Mouse (Mus musculus) kidney, postnatal 0 days (tissue): ENCODE measurements around the gene Cenpb. TPM values are rescaled to one million over a fixed set of nuclear protein-coding genes. Genes with fewer than 3 reads are reported as not detected.

ENCODE experiments used
- ATAC-seq: fragments of 200-750 bp; cut with Nextera tagmentation; replicated peaks from 2 replicates; pipeline ENCODE4 v1.8.0; 2017; ENCODE audit warnings: low read depth, moderate number of reproducible peaks, moderate TSS enrichment, moderate library complexity; ENCODE audit not compliant: low FRiP score
- DNase-seq: peaks from one replicate; pipeline ENCODE4 v3.0.0-alpha.2; 2016; ENCODE audit warnings: low spot score
- H3K27ac ChIP-seq: fragments of 300-500 bp; sonication (generic); 2 replicates; pipeline ENCODE4 v1.5.1; 2014; ENCODE audit warnings: mild to moderate bottlenecking
- H3K27me3 ChIP-seq: fragments of 300-500 bp; sonication (generic); 2 replicates; pipeline ENCODE4 v1.6.1; 2014; ENCODE audit warnings: low read length, mixed read lengths; ENCODE audit not compliant: insufficient read depth
- H3K36me3 ChIP-seq: fragments of 300-500 bp; sonication (generic); 2 replicates; pipeline ENCODE4 v1.6.1; 2014; ENCODE audit warnings: low read length, mixed read lengths; ENCODE audit not compliant: insufficient read depth
- H3K4me1 ChIP-seq: fragments of 300-500 bp; sonication (generic); replicated peaks from 2 replicates; pipeline ENCODE4 v1.6.1; 2014; ENCODE audit warnings: antibody characterized with exemption, low read length, mixed read lengths; ENCODE audit not compliant: insufficient read depth
- H3K4me2 ChIP-seq: fragments of 300-500 bp; sonication (generic); 2 replicates; pipeline ENCODE4 v1.6.1; 2014; ENCODE audit warnings: mild to moderate bottlenecking, low read length, moderate library complexity, mixed read lengths
- H3K4me3 ChIP-seq: fragments of 300-500 bp; sonication (generic); replicated peaks from 2 replicates; pipeline ENCODE4 v1.5.1; 2014; ENCODE audit warnings: low read depth, low read length
- H3K9ac ChIP-seq: fragments of 300-500 bp; sonication (generic); 2 replicates; pipeline ENCODE4 v1.6.1; 2014; ENCODE audit warnings: low read depth, low read length
- H3K9me3 ChIP-seq: fragments of 300-500 bp; sonication (generic); replicated peaks from 2 replicates; pipeline ENCODE4 v1.6.1; 2016; ENCODE audit warnings: low read length, inconsistent platforms, mixed read lengths
- CTCF ChIP-seq: IDR thresholded peaks from 2 replicates; pipeline ENCODE4 v1.5.1; 2016; ENCODE audit warnings: antibody characterized with exemption, low read depth, mild to moderate bottlenecking, moderate library complexity
- WGBS: fragments of 180-500 bp; shearing (Covaris S2); extraction: QIAGEN DNeasy Blood & Tissue Kit; methylation state at CpG from one replicate; pipeline ENCODE4 v1.1.7; 2014; 5-methylcytosine and 5-hydroxymethylcytosine counted together
- polyA plus RNA-seq: library from polyadenylated mRNA; unstranded; fragments of >200 nt; fragmentation: Nextera tagmentation; extraction: Ambion mirVana; gene quantifications from 2 replicates; pipeline ENCODE4 v1.2.1, GENCODE M21; 2015

Cenpb gene
- polyA plus RNA-seq, 1 experiment from 2014 or later, result 15.3 TPM

- 23% methylated on average over 10 of the region's 10 CpGs for WGBS
- H3K36me3 ChIP-seq, result peaks cover 36% of the 10 kb centered on the region
- no peaks in the 10 kb centered on the region for H3K9me3 ChIP-seq
- H3K4me1 ChIP-seq, result peaks cover 17% of the 10 kb centered on the region
- no peak overlapping the region for H3K4me2 ChIP-seq
- peak overlapping the region; percentile 76 for H3K27ac ChIP-seq
- TF ChIP-seq CTCF, result no peak
- peak; percentile 82 for DNase-seq
- H3K27me3 ChIP-seq, result no peaks in the 10 kb centered on the region
- ATAC-seq, result peak; percentile 81
- no peak overlapping the region for H3K9ac ChIP-seq
- H3K4me3 ChIP-seq, result no peak overlapping the region
These were observed 10.6 kb upstream of the Cenpb start for GRCm38 (mm10) chr2:131190344-131191004.

- Histone ChIP-seq H3K27ac (peak overlapping the region; percentile 76), H3K9ac (no peak overlapping the region), H3K27me3 (no peaks in the 10 kb centered on the region), H3K36me3 (peaks cover 31% of the 10 kb centered on the region), H3K4me3 (no peak overlapping the region), H3K9me3 (no peaks in the 10 kb centered on the region), H3K4me2 (0 out of 2 replicates have a peak overlapping the region, but pooled peaks have one; percentile 8), H3K4me1 (peaks cover 17% of the 10 kb centered on the region)
- 40% methylated on average over 5 of the region's 5 CpGs for WGBS
- DNase-seq (no peak), ATAC-seq (no peak)
- no peak for TF ChIP-seq CTCF
These were observed 9.8 kb upstream of the Cenpb start for GRCm38 (mm10) chr2:131189521-131190309.

DNA sequence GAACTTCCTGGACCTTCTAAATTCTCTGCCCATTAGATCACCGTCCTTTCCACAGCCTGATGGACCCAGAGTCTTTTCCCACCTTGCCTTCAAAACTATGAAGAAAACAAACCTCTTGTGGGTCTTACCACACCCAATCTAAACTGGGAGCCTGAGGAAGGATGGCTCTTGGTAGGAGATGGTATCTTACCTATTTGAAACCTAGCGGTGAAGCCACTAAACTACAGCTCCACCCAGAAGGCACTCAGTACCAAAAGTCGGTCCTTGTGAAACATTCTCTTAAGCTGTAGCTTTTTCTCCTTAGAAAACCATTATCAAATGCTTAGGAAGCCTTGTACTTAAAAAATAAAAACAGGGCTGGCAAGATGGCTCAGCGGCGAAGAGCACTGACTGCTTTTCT is 8.4 kb upstream of the Cenpb start:
- no peak overlapping the region for H3K9ac ChIP-seq
- peak overlapping the region; percentile 99; the same call in 1 of the 2 replicates for H3K4me2 ChIP-seq
- WGBS, result 92% methylated on average over 5 of the region's 5 CpGs
- H3K36me3 ChIP-seq, result peaks cover 18% of the 10 kb centered on the region
- no peak for ATAC-seq
- H3K4me1 ChIP-seq, result peaks cover 17% of the 10 kb centered on the region
- H3K9me3 ChIP-seq, result no peaks in the 10 kb centered on the region
- no peak overlapping the region for H3K27ac ChIP-seq
- H3K27me3 ChIP-seq, result no peaks in the 10 kb centered on the region
- TF ChIP-seq CTCF, result no peak
- H3K4me3 ChIP-seq, result no peak overlapping the region
- DNase-seq, result no peak

GRCm38 (mm10) chr2:131187602-131187922 is 7.7 kb upstream of the Cenpb start:
- Histone ChIP-seq H3K27ac (peak overlapping the region; percentile 85), H3K9ac (peak overlapping the region; percentile 69), H3K4me3 (peak overlapping the region; percentile 72), H3K4me1 (peaks cover 17% of the 10 kb centered on the region), H3K27me3 (no peaks in the 10 kb centered on the region), H3K4me2 (peak overlapping the region; percentile 99), H3K9me3 (no peaks in the 10 kb centered on the region), H3K36me3 (peaks cover 10% of the 10 kb centered on the region)
- WGBS, result 28% methylated on average over 3 of the region's 3 CpGs
- ATAC-seq, result no peak
- DNase-seq, result no peak
- TF ChIP-seq CTCF, result no peak

GRCm38 (mm10) chr2:131186771-131187601 is 7.1 kb upstream of the Cenpb start, which contains the start of the genes Cdc25b and Spef1:
Gene Cdc25b (plus strand): TSS chr2:131186949.
Gene Spef1 (minus strand): TSS chr2:131187282.
- Histone ChIP-seq H3K27me3 (no peaks in the 10 kb centered on the region), H3K9ac (peak within 1 kb of the TSS; percentile 69), H3K4me2 (peak within 1 kb of the TSS; percentile 99), H3K9me3 (no peaks in the 10 kb centered on the region), H3K4me3 (peak within 1 kb of the TSS; percentile 72), H3K36me3 (peaks cover 6% of the 10 kb centered on the region; the same call in 1 of the 2 replicates), H3K4me1 (peaks cover 17% of the 10 kb centered on the region), H3K27ac (peak within 1 kb of the TSS; percentile 85)
- under 1% methylated on average over 43 of the region's 43 CpGs for WGBS
- peak; percentile 34; the same call in 1 of the 2 replicates for TF ChIP-seq CTCF
- DNase-seq (peak; percentile 92), ATAC-seq (peak; percentile 85)

GRCm38 (mm10) chr2:131186343-131186742 is 6.5 kb upstream of the Cenpb start:
- DNase-seq (no peak), ATAC-seq (no peak)
- no peak for TF ChIP-seq CTCF
- H3K4me2 ChIP-seq, result peak overlapping the region; percentile 99
- no peaks in the 10 kb centered on the region for H3K27me3 ChIP-seq
- no peaks in the 10 kb centered on the region for H3K9me3 ChIP-seq
- H3K4me3 ChIP-seq, result peak overlapping the region; percentile 72
- peaks cover 17% of the 10 kb centered on the region for H3K4me1 ChIP-seq
- 2% methylated on average over 14 of the region's 14 CpGs for WGBS
- peak overlapping the region; percentile 85; the same call in 1 of the 2 replicates for H3K27ac ChIP-seq
- peak overlapping the region; percentile 40; the same call in 1 of the 2 replicates for H3K9ac ChIP-seq
- no peaks in the 10 kb centered on the region for H3K36me3 ChIP-seq
